Comparison of ENCODE assay signal across 8 mouse cellular contexts in the genomic region with DNA sequence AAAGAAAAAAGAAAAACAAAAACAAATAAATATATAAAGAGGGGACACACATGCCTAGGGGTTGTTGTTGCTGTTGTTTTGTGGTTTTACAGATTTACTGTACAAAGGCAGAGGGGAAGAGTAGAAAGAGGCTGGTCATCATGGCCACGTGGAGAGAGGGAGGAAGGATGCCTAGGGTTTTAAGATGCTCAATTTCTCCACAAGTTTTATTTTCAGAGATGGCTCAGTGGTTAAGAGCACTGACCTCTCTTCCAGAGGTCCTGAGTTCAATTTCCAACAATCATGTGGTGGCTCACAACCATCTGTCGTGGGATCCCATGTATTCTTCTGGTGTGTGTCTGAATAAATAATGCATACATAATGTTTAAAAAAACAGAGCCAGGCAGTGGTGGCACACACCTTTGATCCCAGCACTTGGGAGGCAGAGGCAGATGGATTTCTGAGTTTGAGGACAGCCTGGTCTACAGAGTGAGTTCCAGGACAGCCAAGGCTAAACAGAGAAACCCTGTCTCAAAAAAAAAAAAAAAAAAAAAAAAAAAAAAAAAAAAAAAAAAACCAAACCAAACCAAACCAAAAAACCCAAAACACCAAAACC.
A peak's percentile ranks its signal among the peaks of the same experiment; 100 is the strongest.
DNase-seq lines count a peak whose midpoint lies in the region; ATAC-seq and TF ChIP-seq lines count a peak whose summit lies in the region.
"Not testable (repeated sequence)": the region's sequence is repeated elsewhere in the genome, so short reads cannot be mapped to it uniquely, and the experiment has no call there.

No protein-coding gene starts in this region.

- ATAC-seq in G1E (ENCODE audit: extremely low read depth, insufficient number of reproducible peaks, low FRiP score, poor library complexity, severe bottlenecking): peak; percentile 85

- H3K9me3 ChIP-seq in G1E (replicated peaks): not testable (repeated sequence)

- TF ChIP-seq POLR2A in lung, adult 2 months (IDR thresholded peaks at IDR 0.05; ENCODE audit: borderline replicate concordance, extremely low read depth, low read depth, low read length); thymus, adult 2 months (IDR thresholded peaks at IDR 0.05; ENCODE audit: control insufficient read depth, extremely low read depth, insufficient read depth, low read length, poor library complexity): not testable (repeated sequence)

- H3K27me3 ChIP-seq in G1E (ENCODE audit: insufficient read depth, low read length); thymus, adult 2 months (ENCODE audit: control insufficient read depth, insufficient read depth, low read length): not testable (repeated sequence)

- H3K4me1 ChIP-seq in G1E (ENCODE audit: insufficient read depth, low read depth, low read length); lung, adult 2 months (ENCODE audit: control insufficient read depth, insufficient read depth, low read length); thymus, adult 2 months (replicated peaks; ENCODE audit: control insufficient read depth, insufficient read depth, low read length): not testable (repeated sequence)

- not testable (repeated sequence) for H3K36me3 ChIP-seq in G1E (replicated peaks); thymus, adult 2 months (ENCODE audit: control insufficient read depth, insufficient read depth, low read length)

- DNase-seq in G1E (ENCODE audit: low spot score): peak; percentile 92
- DNase-seq in c-Kit-positive CD71-positive TER-119-positive erythroid progenitor cells, embryonic 14.5 days (ENCODE audit: low spot score): peak; percentile 75
- DNase-seq in fat pad, adult 2 months (ENCODE audit: extremely low read depth, low read depth, low spot score): peak; percentile 67
- DNase-seq in heart, postnatal 14 days: peak; percentile 22 to 40
- peak; percentile 18 to 22 for DNase-seq in kidney, postnatal 36 days
- DNase-seq in lung, adult 2 months: peak; percentile 12
- DNase-seq in retina, adult 2 months (ENCODE audit: low read depth, low spot score): peak; percentile 46
- DNase-seq in thymus, adult 2 months: peak; percentile 30

- peak; percentile 32 for TF ChIP-seq CTCF in G1E (IDR thresholded peaks at IDR 0.05; ENCODE audit: low read depth, low read length)
- not testable (repeated sequence) for TF ChIP-seq CTCF in lung, adult 2 months (IDR thresholded peaks at IDR 0.05; ENCODE audit: insufficient read depth, low read length); thymus, adult 2 months (IDR thresholded peaks at IDR 0.05; ENCODE audit: borderline replicate concordance, control insufficient read depth, extremely low read depth, insufficient read depth, low read length, poor library complexity)

- WGBS in lung, adult 2 months: 61% methylated on average over 2 of the region's 2 CpGs
- 82% methylated on average over 2 of the region's 2 CpGs for whole genome bisulfite sequencing in thymus, adult 2 months

- H3K4me3 ChIP-seq in G1E (ENCODE audit: low read depth, low read length); lung, adult 2 months (replicated peaks; ENCODE audit: extremely low read depth, low read depth, low read length); thymus, adult 2 months (ENCODE audit: control insufficient read depth, insufficient read depth, low read length): not testable (repeated sequence)

- intact Hi-C loops in heart, postnatal 14 days (cut with DNase I): not testable (repeated sequence)

- H3K27ac ChIP-seq in thymus, adult 2 months (ENCODE audit: control insufficient read depth, insufficient read depth, low read length): not testable (repeated sequence)

Comparison
In these comparisons a context has a peak if more than half of its experiments do, and no peak if none do; other contexts are left out.
1. DNase-seq: peak in every context shown above with its lines; median percentile 92 in G1E; 75 in c-Kit-positive CD71-positive TER-119-positive erythroid progenitor cells, embryonic 14.5 days; 67 in fat pad, adult 2 months; 46 in retina, adult 2 months; 31 in heart, postnatal 14 days; 30 in thymus, adult 2 months; 20 in kidney, postnatal 36 days; 12 in lung, adult 2 months.